Mouse (Mus musculus) embryonic facial prominence, embryonic 10.5 days (tissue): Measurements from ENCODE around the gene Tomm6. TPM values are rescaled to one million over a fixed set of nuclear protein-coding genes. Genes with fewer than 3 reads are reported as not detected.

Experiments used
- DNase-seq: peaks from one replicate; pipeline ENCODE4 v3.0.0-alpha.2; 2017; ENCODE audit warnings: low spot score
- H3K27ac ChIP-seq: fragments of 300-500 bp; sonication (generic); replicated peaks from 2 replicates; pipeline ENCODE4 v1.5.1; 2016; ENCODE audit warnings: mild to moderate bottlenecking
- H3K27me3 ChIP-seq: fragments of 300-500 bp; sonication (generic); replicated peaks from 2 replicates; pipeline ENCODE4 v1.6.1; 2016; ENCODE audit warnings: low read depth, mild to moderate bottlenecking; ENCODE audit not compliant: poor library complexity, severe bottlenecking
- H3K36me3 ChIP-seq: fragments of 300-500 bp; sonication (generic); replicated peaks from 2 replicates; pipeline ENCODE4 v1.6.1; 2016; ENCODE audit warnings: mild to moderate bottlenecking, moderate library complexity
- H3K4me1 ChIP-seq: fragments of 300-500 bp; sonication (generic); 2 replicates; pipeline ENCODE4 v1.6.1; 2016
- H3K4me3 ChIP-seq: fragments of 300-500 bp; sonication (generic); 2 replicates; pipeline ENCODE4 v1.5.1; 2016; ENCODE audit warnings: mild to moderate bottlenecking, moderate library complexity
- H3K9me3 ChIP-seq: fragments of 300-500 bp; sonication (generic); 2 replicates; pipeline ENCODE4 v1.6.1; 2016; ENCODE audit warnings: mild to moderate bottlenecking
- WGBS: fragments of 180-500 bp; shearing (Covaris S2); methylation state at CpG from one replicate; pipeline ENCODE4 v1.1.7; 2016; 5-methylcytosine and 5-hydroxymethylcytosine counted together
- polyA plus RNA-seq: library from polyadenylated mRNA; unstranded; fragments of >200 nt; fragmentation: Nextera tagmentation; extraction: Ambion mirVana; gene quantifications from 2 replicates; pipeline ENCODE4 v1.2.1, GENCODE M21; 2016

Gene Tomm6
- polyA plus RNA-seq, 1 experiment from 2014 or later, result 378 TPM

DNA sequence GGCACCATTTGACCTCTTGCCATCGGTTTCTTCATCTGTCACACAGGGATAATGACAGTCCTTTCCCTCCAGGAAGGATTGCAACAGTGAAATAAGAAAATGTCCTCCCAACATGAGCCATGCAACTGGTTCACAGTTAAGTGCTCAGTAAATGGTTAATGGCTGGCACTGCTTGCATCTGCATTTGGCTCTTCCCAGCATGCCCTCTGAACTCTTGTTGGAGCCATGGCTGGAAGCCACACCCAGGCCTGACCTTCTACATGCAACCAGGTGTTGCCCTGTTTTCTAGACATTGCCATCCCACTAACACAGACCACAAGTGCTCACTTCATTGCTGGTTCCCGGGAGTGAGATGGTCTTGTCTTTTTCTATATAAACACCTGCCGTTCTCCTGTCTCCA is 19.8 kb upstream of the Tomm6 start:
- Histone ChIP-seq H3K9me3 (no peaks in the 10 kb centered on the region), H3K4me3 (no peak overlapping the region), H3K27ac (no peak overlapping the region), H3K4me1 (peaks cover 19% of the 10 kb centered on the region), H3K36me3 (peaks cover 18% of the 10 kb centered on the region), H3K27me3 (peaks cover 35% of the 10 kb centered on the region)
- DNase-seq, result no peak
- 82% methylated on average over 3 of the region's 3 CpGs for WGBS

DNA sequence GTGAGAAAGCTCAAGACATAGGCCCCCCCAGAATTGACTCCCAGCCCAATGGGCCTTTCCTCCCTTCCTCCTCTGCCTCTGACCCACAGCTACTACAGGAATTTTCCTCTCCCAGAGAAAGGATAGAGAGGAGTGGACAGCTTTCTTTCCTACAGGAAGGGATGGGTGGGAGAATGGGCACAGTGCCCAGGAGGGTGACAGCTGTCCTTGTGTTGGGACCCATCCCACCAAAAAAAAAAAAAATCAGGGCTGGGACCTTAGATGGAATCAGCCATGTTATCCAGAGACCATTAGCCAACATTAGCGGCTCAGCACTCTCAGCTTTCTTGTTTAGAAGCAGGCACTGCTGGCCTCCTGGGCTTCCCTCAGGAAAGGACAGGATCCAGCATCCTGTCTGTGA is 18.0 kb upstream of the Tomm6 start:
- 69% methylated on average over 1 of the region's 1 CpGs for WGBS
- Histone ChIP-seq H3K4me3 (no peak overlapping the region), H3K36me3 (peaks cover 35% of the 10 kb centered on the region), H3K27ac (no peak overlapping the region), H3K9me3 (no peaks in the 10 kb centered on the region), H3K27me3 (peaks cover 42% of the 10 kb centered on the region), H3K4me1 (peaks cover 29% of the 10 kb centered on the region)
- DNase-seq, result no peak

DNA sequence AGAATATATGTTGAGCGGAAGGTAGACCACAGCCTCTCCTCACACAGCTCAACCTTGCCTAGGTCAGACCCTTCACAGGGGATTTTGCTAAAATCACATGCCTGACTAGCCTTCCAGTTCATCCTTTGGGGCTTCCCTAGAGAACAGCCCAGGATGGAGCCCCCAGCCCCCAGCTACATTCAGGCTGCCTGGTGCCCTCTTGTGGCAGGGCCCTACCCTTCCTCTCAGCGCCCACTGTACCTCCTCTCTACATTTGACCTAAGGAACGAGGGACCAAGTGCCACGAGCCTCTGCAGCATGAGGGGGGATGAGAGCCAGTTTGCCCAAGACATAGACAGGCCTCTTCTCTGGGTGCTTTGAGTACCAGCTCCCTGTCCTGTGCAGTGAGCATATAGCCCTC is 16.5 kb upstream of the Tomm6 start:
- 82% methylated on average over 4 of the region's 4 CpGs for WGBS
- H3K36me3 ChIP-seq, result peaks cover 50% of the 10 kb centered on the region
- no peak for DNase-seq
- no peak overlapping the region for H3K27ac ChIP-seq
- H3K4me3 ChIP-seq, result no peak overlapping the region
- H3K4me1 ChIP-seq, result peaks cover 29% of the 10 kb centered on the region
- H3K27me3 ChIP-seq, result peaks cover 44% of the 10 kb centered on the region
- no peaks in the 10 kb centered on the region for H3K9me3 ChIP-seq

DNA sequence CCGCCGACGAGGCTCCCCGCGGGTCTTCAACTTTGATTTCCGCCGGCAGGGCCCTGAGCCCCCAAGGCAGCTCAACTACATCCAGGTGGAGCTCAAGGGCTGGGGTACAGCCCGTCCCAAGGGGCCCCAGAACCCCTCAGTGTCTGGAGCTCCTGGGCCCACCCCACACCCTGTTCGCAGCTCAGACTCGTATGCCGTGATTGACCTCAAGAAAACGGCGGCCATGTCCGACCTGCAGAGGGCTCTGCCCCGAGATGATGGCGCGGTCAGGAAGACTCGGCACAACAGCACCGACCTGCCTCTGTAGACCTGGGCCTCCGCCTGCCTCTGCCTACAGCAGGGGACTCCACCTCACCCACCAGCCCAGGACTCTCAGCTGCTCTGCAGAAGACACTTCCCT is 15.4 kb upstream of the Tomm6 start:
- no peak overlapping the region for H3K27ac ChIP-seq
- 22% methylated on average over 20 of the region's 20 CpGs for WGBS
- H3K36me3 ChIP-seq, result peaks cover 58% of the 10 kb centered on the region

DNA sequence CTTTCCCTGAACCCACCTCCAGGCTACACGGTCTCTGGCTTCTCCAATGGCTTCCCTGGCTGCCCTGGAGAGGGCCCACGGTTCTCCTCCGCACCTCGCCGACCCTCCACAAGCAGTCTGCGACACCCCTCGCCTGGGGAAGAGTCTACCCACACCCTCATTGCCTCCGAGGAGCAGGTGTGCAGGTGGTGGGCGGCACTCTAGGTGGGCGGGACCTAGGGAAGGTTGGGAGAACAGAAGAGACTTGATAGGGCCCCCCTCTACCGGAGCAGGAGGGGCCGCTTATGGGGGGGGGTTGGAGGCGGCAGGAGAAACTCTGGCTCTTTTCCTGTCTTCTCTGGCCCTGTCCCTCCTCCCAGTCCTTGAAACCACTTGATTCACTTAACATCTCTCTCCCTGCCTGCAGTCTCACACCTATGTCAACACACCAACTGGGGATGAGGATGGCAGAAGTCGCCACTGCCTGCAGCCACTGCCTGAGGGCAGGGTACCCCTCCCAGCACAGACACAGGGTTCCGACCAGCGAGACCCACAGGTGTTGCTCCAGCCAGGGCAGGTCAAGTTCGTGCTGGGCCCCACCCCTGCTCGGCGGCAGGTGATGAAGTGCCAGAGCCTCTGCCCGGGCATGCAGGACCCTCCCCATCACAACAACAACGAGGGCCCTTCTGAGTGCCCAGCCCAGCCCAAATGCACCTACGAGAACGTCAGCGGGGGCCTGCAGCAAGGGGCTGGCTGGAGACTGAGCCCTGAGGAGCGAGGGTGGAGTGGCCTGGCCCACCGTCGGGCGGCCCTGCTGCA is 14.6 kb upstream of the Tomm6 start:
- H3K27ac ChIP-seq, result no peak overlapping the region
- DNase-seq, result no peak
- peaks cover 64% of the 10 kb centered on the region for H3K36me3 ChIP-seq
- WGBS, result 33% methylated on average over 28 of the region's 28 CpGs
- H3K4me3 ChIP-seq, result 0 out of 2 replicates have a peak overlapping the region, but pooled peaks have one; percentile 23
- no peaks in the 10 kb centered on the region for H3K9me3 ChIP-seq
- peaks cover 29% of the 10 kb centered on the region for H3K4me1 ChIP-seq
- peaks cover 48% of the 10 kb centered on the region for H3K27me3 ChIP-seq

More for the DNA sequence above, 15.4 kb upstream of the Tomm6 start:
- H3K4me1 ChIP-seq, result peaks cover 29% of the 10 kb centered on the region
- peak; percentile 34 for DNase-seq
- no peaks in the 10 kb centered on the region for H3K9me3 ChIP-seq
- peaks cover 44% of the 10 kb centered on the region for H3K27me3 ChIP-seq
- peak overlapping the region; percentile 23; the same call in 1 of the 2 replicates for H3K4me3 ChIP-seq

DNA sequence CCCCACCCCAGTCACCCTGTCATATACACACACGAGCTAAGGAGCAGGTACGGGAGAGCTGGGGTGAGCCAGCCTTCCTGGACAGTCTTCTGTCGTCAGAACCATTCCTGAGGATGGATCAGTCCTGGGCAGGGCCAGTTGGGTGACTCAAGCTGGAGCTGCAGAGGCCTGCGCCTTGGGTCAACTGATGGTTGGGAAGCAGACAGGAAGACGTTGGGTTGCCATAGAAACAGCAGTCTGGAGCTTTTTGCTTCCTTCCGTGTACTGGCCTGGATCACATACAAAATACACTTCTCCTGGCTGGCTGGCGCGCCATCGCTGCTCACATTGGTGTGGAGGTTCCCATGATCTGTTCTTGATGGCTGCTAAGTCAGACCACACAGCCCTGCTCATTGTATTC is 13.6 kb upstream of the Tomm6 start:
- WGBS, result 81% methylated on average over 9 of the region's 9 CpGs
- DNase-seq, result no peak
- no peak overlapping the region for H3K4me3 ChIP-seq
- peaks cover 26% of the 10 kb centered on the region for H3K4me1 ChIP-seq
- no peaks in the 10 kb centered on the region for H3K9me3 ChIP-seq
- H3K36me3 ChIP-seq, result peaks cover 64% of the 10 kb centered on the region
- peaks cover 49% of the 10 kb centered on the region for H3K27me3 ChIP-seq
- H3K27ac ChIP-seq, result no peak overlapping the region

DNA sequence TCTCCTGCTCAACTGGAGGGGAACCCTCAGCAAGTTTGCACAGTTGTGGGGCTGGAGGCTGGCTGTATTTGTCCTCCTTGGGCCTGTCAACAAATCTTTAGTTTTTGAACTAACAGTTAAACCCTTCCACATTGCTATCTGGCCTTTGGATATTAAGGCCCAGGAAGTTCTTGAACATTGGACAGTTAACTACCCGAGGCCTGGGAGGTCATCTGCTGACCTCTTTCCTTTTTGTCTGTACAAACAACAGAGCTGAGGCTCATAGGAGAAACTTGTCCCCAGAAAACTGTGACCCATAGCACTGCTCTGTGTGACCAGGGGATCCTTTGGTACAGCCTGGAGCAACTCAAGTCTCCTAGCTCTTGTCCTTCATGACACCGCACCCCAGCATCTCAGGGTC is 10.9 kb upstream of the Tomm6 start:
- no peak overlapping the region for H3K27ac ChIP-seq
- no peak overlapping the region for H3K4me3 ChIP-seq
- H3K36me3 ChIP-seq, result peaks cover 56% of the 10 kb centered on the region
- WGBS, result 86% methylated on average over 2 of the region's 2 CpGs
- DNase-seq, result no peak
- H3K27me3 ChIP-seq, result peaks cover 49% of the 10 kb centered on the region
- peaks cover 36% of the 10 kb centered on the region for H3K4me1 ChIP-seq
- no peaks in the 10 kb centered on the region for H3K9me3 ChIP-seq

DNA sequence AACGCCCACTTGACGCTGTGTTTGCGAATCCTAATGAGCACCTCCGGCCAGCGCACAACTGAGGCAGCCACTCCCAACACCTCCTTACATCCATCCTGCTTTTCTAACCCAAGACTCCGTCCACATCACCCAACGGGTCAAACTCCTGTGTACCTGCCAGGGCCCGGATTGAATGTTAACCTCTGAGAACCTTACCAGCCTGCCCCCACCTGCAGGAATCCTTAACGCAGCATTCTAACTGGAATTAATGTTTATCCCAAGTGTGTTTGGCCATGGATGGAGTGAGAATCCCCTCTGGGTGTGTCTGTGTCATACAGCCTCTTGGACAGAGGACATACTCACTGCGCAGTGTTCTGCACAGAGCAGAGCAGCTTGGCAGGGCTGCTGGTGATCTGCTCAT is 10.0 kb upstream of the Tomm6 start:
- Histone ChIP-seq H3K4me1 (peaks cover 38% of the 10 kb centered on the region), H3K9me3 (no peaks in the 10 kb centered on the region), H3K36me3 (peaks cover 48% of the 10 kb centered on the region), H3K4me3 (no peak overlapping the region), H3K27ac (no peak overlapping the region), H3K27me3 (peaks cover 48% of the 10 kb centered on the region)
- WGBS, result 86% methylated on average over 10 of the region's 10 CpGs
- DNase-seq, result no peak

DNA sequence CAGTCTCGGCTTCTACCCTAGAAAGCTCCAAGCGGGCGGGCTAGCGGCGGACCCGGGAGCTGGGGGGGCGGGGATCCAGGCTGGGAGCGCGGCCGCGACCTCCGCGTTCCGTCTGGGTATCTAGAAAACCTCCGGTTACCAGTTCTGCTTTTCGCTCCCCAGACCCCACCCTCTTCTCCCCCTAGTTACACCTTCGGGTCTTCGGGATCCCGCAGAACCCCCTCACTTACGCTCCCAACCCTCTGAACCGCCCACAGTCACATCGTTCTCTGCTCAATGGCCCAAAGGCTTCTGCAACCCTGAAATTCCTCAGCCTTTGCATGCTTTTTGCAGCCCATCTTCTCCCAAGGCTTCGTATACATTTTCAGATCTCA is 7.1 kb upstream of the Tomm6 start:
- H3K27ac ChIP-seq, result peak overlapping the region; percentile 90
- H3K4me3 ChIP-seq, result peak overlapping the region; percentile 85
- no peak for DNase-seq
- H3K9me3 ChIP-seq, result no peaks in the 10 kb centered on the region
- peaks cover 23% of the 10 kb centered on the region for H3K4me1 ChIP-seq
- peaks cover 20% of the 10 kb centered on the region for H3K36me3 ChIP-seq
- peaks cover 53% of the 10 kb centered on the region for H3K27me3 ChIP-seq
- under 1% methylated on average over 23 of the region's 23 CpGs for WGBS

DNA sequence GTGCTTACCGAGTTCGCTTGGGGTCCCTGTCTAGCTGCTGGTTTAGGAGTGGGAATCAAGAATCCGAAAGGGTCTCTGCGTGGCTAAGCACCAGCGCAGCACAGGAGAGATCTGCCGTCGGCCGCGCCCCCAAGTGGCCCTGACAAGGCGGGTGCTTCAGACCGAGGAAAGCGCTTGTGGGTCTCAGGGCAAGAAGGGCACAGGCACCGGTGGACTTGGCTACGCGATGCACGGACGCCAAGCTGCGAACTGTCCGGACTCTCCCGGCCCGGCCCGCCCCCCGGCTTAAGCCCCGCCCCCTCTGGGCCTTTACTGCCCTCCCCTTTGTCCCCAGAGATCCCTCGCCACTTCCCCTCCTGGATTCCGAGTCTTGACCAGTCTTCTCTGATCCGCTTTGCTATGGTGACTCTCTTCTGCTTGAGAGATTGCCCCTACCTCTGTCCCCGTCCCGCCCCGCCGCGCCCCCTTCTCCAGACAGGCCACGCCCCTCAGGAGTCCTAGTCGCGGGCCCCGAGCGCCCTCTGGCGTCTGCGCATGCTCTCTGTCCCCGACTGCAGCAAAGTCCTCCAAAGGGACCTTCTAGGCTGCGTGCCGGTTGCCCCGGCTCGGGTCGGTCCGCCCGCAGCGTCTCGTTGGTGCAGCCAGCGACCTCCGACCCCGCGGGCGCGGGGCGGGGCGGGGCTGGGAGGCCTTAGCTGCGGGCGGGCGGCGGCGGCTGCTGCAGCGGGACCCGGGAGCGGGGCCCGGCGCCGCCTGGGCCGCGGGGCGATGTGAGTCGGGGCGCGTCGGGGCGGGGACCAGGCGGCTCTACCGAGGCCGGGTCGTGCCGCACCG is 6.5 kb upstream of the Tomm6 start, which contains the start of gene Prickle4:
Gene Prickle4 (minus strand): TSS at position 234 of the 834 bp plus-strand sequence.
- peak; percentile 99 for DNase-seq
- Histone ChIP-seq H3K27ac (peak within 1 kb of the TSS; percentile 90), H3K9me3 (no peaks in the 10 kb centered on the region), H3K4me1 (peaks cover 28% of the 10 kb centered on the region), H3K27me3 (peaks cover 59% of the 10 kb centered on the region), H3K4me3 (peak within 1 kb of the TSS; percentile 85), H3K36me3 (peaks cover 14% of the 10 kb centered on the region)
- under 1% methylated on average over 80 of the region's 82 CpGs for WGBS

DNA sequence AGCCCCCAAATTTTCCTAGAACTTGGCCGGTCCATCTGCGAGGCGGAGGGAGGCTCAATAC is 6.1 kb upstream of the Tomm6 start, which contains the start of gene Gm21981:
Gene Gm21981 (minus strand): TSS at position 14 of the 61 bp plus-strand sequence.
- no peak for DNase-seq
- 0% methylated on average over 3 of the region's 3 CpGs for WGBS
- Histone ChIP-seq H3K36me3 (peaks cover 10% of the 10 kb centered on the region), H3K27me3 (peaks cover 63% of the 10 kb centered on the region), H3K9me3 (no peaks in the 10 kb centered on the region), H3K4me3 (peak within 1 kb of the TSS; percentile 85), H3K27ac (peak within 1 kb of the TSS; percentile 90), H3K4me1 (peaks cover 32% of the 10 kb centered on the region)

DNA sequence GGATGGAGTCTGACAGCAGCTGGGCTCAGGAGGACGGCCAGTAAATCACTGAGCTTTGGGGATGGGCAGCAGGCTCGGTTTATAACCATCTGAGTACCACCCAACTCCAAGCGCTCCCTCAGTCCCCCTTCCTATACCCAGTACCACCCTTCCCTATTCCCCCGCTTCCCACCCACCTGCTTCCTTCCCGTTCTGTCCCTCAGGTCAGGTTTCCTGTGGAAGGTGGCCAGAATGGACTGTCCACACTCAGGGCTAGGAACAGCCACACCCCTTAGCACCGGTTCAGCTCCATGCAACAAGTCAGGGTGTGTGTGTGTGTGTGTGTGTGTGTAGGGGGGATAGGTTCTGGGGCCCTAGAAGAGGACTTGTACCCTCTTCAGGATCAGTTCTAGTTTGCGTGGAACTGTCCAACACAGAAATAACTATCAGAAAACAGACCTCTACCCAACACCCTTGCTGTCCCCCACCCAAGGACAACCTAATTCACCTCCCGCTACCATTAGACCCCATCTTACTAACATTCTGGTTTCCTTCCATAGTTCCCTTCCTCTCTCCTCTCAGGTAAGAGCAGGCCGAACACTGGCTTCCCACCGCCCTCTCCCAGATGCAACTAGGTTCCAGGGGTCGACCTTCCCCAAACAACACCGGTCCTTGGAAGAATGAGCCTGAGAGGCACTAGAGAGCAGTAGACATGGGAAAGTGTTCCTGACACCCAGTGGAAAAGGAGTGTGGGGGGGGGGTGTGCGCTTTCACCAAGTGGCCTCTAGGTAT is 5.7 kb upstream of the Tomm6 start:
- Histone ChIP-seq H3K27ac (peak overlapping the region; percentile 90; the same call in 1 of the 2 replicates), H3K4me3 (peak overlapping the region; percentile 85), H3K9me3 (no peaks in the 10 kb centered on the region), H3K27me3 (peaks cover 63% of the 10 kb centered on the region), H3K36me3 (peaks cover 6% of the 10 kb centered on the region; the same call in 1 of the 2 replicates), H3K4me1 (peaks cover 36% of the 10 kb centered on the region)
- 35% methylated on average over 13 of the region's 13 CpGs for WGBS
- DNase-seq, result no peak
